Mouse (Mus musculus): ENCODE results near the gene Tmem52b.
A peak's percentile ranks its signal among the peaks of the same experiment; 100 is the strongest.

Tmem52b gene

DNA sequence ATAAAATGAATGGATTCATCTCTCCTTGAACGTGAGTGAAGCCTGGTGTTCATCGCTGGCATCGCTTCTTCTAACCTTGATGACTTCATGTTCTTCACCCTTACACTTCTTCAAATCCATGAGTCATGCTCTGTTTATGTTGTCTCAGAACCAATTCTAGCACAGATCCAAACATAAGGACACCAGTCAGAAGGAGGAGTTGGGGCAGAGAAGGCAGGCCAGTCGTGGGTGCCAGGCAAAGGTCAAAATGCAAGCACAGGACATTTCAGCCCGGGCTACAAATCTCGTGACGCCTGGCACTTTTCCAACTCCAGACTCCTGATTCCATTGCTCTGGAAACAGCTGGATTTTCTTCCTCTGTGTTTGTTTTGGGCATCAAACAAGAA is 20.2 kb downstream of the Tmem52b start:
- peak; percentile 46 for DNase-seq

DNA sequence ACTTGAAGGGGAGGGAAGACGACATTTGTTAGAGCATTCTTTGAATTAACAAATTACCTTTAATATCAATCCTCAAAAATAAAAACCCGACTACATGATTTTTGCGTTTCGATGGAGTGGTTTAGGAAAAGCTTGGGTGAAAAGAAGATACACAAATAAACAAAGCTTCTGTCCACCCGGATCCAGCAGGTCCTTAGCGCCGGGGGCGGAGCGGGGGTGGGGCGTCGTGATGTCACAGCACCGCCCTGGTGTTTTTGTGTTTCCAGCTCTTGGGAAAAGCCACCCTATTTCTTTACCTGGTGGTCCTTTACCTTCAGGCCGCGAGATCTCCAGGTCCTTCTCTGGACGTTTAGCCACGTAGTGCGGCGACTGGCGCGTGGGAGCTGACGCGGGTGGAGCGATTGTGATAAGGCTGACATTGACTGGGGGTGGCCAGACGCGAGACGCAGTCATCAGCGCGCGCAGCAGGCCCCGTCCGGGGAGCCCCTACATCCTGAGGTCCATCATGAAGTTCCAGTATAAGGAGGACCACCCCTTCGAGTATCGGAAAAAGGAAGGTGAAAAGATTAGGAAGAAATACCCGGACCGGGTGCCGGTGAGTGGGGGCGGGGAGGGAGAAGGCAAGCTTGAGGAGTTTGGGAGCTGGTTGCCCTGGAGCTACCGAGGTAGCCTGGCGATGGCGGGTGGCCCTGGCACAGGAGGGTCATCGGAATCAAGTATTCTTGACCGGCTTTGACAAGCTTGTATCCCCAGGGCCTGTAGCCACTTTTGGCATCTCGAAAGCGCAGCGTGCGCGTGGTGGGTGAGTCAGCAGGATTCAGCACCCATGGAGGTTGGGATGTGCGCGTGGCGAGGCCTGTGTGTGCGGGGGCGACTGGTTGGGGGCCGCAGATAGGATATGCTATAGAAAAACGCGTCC is 20.8 kb downstream of the Tmem52b start, which contains the start of gene Gabarapl1:
TSS of gene Gabarapl1 (plus strand) at position 219 of the 919 bp plus-strand sequence.
- peak; percentile 89 for DNase-seq

DNA sequence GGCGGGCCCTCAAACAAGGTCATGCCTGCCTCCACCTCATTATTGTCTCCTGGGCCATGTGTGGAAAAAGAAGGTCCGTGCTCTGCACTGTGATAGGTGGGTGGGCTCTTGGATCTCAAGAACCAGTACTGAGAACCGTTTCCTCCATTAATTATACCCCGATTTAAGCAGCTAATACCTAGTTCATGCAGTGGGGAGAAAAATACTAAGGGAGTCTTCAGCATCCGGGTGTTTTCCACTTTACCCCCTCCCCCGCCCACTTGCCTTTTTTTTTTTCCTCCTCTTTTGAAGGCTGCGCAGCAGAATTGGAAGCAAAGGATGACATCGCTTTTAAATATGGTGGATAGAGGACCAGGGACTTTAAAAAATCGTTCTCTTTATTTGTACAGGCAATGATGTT is 21.7 kb downstream of the Tmem52b start:
- DNase-seq: no peak

DNA sequence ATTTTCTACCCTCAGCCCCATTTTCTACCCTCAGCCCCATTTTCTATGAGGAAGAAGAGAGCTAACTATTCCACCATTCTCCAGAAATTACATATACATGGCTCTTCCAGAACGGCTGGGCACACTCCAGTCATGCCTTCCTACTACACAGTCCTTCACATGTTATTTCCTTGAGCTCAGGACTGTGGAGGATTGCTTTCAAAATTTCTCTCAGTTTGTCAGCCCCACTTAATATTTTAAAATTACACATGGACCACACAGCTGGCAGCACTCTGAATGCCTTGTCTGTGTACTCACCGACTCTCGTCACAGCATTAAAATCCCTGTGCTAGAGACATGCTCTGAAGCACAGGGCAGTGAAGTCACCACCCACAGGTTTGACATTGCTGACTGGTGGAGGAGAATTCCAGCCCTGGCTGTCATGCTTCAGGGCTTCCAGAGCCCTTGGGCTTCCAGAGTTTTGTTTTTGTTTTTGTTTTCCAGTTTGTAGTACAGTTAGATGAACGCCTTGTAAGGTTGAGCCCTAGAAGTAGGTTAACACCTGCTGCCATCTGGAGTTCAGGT is 22.4 kb downstream of the Tmem52b start:
- DNase-seq: no peak

DNA sequence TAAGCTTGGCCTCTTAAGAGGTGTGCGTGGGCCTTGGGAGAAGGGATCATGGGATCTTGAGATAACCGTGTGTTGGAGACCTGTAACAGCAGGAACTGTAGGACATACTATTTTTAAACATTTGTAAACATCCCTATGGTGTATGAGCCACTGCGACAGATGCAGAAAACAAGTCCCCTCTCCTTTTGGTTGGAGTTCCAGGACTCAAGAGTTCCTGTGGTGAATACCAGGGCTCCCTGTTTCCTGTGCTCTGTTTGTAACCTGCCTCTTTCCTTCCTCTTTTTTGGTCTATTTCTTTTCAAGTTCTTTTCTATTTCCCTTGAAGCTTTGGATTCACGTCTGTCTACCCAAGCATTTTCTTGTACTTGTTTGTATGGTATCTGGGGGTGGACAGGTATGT is 23.4 kb downstream of the Tmem52b start:
- DNase-seq: no peak

DNA sequence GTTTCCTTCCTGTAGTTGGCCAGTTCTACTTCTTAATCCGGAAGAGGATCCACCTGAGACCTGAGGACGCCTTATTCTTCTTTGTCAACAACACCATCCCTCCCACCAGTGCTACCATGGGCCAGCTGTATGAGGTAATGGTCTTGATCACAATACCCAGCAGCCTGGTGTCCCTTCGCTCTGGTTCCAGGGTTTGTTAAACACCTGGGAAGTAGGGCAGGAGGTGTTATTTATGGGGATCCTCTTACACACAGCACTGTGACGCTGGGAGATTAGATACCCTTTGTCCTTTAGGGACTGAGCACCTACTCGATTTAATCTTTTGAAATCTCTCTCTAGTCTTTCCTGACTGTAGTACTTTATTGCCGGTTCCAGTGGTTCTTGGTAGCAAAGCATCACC is 26.2 kb downstream of the Tmem52b start:
- DNase-seq: no peak

DNA sequence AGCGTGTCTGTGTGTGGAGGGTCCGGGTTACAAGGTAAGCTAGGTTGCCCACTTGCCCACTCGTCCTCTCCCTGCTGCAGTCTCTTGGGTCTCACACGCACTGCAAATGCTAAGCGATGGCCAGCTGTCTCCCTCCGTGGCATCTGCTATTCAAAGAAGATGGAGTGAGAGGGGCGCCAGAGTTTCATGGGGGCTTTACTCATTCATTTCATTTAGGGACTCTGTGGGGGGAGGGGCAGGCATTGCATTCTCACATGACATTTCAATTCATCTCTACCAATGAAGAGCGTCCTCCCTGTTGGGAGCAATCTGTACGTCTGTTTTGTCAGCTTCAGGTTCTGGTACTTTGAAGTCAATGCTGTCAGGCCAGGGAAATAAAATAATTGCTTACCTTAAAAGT is 29.6 kb downstream of the Tmem52b start:
- no peak for DNase-seq

DNA sequence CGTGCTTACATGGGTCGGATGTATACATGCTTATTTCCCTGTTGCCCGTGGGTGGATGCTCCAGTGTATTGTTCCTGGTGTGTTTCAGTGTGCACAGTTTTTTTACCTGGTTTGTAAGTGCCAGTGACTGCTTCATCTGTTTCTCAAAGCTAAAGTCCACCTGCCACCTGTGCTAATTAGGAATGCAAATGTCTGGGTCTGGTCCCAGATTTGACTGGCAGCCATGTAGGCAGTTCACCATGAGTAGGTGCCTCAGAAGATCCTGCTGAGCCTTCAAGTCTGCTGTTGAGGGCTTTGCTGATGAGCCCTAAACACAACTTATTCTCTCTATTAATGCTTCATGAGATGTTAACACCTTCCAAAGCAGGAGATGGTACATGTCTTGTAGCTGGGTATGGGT is 30.2 kb downstream of the Tmem52b start:
- no peak for DNase-seq

DNA sequence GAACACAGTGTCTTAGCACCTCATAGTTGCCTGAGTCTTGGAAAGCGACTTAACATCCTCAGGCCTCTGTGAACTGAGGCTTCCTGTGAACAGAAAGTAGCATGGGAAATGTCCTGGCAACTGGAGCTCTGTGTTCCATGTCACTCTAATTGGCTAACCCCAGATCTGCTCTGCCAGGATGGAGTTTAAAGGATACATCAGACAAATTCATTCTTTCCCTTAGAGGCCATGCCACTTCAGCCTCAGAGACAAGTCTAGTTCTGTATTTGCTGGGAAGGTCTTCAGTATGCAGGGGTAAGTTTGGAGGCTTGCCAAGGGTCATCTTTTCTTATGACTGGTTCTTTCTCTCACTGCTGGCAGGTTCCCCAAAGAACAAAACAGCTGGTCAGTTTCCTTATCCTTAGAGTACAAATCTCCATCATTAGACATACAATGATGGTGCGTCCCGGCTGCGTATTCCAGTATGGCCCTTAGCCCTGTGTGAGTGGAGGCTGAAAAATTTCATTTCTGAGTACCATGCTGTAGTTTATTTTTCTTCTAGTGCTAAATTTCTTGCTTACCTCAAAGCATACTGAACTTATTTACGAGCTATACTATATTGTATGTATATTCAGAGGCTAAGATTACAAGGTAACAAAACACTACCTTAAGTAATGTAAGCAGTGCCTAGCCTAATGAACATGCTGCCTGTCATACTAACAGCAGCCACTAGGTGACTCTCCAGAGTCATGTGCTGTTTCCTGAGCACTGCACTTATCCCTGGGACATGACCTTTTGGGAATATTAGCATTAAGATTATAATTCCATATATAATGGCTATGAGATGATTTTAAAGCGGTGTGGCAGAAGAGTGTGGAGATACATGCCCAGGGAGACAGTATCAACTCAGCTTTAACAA is 31.6 kb downstream of the Tmem52b start:
- DNase-seq: peak; percentile 64

DNA sequence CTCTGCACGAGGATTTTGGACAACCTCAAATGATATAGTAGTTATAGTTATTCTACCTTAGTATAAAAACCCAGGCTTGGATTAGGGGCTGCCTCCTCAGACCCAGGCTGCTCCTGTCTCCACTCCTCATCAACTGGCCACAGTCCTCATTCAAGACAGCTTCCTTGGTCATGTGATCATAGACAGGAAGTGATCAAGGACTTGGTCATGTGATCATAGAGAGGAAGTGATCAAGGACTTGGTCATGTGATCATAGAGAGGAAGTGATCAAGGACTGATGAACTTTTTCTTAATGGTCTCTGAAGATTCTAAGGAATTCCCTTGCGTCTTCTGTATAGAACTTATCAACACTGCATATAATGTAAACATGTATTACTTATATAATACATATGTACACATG is 34.9 kb downstream of the Tmem52b start:
- DNase-seq: no peak

DNA sequence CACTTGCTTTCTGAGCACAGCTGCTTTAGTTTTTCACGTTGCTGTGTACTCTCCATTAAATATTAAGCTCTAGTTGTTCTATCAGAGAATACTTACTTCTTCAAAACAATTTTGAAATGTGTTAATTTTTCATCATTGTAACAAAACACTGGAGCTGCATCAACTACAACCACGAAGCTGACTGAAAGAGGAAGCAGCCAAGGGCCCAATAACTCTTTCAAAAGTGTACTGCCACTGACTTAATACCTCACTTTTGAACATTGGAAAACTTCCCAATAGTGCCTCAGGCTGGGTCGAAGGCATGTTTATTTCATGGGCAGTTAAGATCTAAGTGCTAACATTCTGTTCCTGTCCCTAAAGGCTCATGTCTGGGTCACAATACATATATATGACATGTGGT is 35.7 kb downstream of the Tmem52b start:
- DNase-seq: no peak

DNA sequence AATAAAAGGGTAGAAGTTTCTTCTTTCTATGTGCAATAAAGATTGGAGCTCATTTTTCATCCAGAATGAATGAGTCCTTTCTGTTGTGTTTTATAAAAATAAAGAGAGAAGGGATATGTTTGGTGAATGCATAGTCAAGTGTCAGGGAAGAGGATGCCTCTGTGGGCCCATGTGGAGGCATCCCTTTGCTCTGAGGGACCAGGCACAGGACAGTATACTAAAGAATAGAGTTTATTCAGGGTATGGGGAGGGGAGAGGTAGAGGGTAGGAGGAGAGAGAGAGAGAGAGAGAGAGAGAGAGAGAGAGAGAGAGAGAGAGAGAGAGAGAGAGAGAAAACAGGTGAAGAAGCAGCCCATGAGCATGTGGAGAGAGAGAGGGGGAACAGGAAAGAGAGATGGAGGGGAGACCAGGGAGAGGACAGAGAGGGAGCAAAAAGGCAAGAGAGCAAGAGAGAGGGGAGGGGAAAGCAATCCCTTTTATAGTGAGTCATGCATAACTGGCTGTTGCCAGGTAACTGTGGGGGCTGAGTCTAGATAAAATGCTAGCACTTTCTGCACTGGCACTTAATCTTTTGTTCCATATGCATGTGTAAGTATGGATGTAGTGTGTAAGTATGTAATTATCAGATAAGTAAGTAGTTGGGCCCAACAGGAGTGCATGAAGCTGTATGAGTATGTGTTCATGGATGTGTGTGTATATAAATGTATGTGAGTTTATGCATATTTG is 45.1 kb downstream of the Tmem52b start:
- peak; percentile 20 for DNase-seq

DNA sequence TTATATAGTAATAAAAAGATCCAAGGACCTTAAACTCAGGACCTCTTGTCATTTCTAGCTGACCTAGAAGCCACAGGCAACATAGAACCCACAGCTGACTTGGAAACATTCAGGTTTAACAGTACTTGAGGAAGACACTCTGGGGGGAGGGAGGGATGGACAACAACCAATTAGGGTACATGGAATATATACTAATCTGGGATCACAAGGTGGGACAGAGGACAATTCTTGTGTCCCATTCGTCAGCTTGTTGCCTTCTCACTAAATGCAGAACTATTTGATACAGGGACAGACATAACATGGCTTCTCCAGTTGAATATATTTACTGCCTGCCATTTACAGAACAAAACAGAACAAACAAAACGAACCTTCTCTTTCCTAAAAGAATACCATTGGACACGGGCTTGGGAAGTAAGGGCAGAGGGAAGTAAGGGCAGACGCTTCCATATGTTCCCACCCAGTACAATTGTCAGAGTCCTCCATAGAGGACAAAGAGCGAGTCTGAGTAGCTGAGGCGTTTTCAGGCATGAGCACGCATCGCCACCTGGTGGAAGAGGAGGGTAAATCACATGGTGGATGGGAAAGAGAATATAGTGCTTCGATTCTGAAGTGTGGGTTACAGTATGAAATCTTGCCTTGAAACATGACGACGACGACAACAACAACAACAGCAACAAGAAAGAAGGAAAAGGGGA is 46.7 kb downstream of the Tmem52b start:
- DNase-seq: peak; percentile 79

DNA sequence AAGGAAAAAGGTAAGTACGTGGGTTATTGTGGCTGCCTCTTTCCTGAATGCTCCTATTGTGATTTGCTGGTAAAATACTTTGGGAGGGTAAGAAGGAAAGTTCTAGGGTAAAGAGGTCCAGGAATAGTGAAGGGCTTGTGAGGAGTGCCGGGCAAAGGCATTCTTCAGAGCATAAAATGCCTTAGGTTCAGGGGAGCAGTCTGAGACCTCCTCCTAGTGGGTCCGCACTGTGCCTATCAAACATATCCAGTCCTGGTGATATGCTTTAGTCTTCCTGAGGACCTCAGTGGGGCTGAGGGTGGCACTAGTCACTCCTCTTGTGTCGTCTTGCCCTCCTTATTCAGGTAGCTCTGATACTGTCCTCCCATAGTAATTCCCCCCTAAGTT is 47.3 kb downstream of the Tmem52b start:
- DNase-seq: no peak

DNA sequence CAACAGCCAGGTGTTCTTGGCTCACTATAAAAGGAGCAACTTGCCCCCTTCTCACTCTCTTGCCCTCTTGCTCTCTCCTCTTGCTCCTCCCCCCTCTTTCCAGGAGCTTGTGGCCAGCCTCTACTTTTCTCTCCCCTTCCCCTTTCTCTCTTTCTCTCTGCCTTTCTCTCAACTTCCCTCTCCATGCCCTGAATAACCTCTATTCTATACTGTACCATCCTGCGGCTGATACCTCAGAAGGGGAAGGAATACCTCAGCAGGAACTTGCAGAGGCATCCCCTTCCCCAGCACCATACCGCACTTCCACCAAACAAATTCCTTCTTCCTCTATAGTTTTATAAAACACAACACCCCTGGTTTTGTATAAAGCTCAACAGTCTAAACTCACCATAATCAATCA is 52.9 kb downstream of the Tmem52b start:
- no peak for DNase-seq

Data from liver (tissue).